Mouse (Mus musculus) frontal cortex, postnatal 14 days (tissue): ENCODE results near the gene Celf2.

Experiments used
- DNase-seq, 2 experiments: peaks; one replicate each; pipeline ENCODE4 v3.0.0; 2022; ENCODE audit warnings: low spot score in 2 of 2

The Celf2 gene

DNA sequence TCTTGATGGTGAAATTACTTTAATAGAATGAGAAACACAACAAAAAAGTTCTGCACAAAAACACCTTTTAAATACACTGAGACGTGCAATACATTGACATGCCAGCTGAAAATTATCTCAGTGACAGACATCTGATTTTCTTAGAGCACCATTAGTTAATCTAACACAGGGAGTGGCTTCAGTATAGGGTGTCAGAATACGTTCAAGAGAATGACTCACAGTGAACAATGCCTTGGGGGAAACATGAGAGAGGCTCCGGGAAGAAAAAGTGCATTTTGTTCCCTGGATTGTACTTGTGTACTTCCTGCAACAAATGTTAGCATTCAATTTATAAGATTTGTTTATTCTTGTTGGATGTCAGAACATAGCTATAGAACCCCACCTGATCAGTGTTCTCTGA is 487.2 kb downstream of the Celf2 start:
- DNase-seq: no peak

DNA sequence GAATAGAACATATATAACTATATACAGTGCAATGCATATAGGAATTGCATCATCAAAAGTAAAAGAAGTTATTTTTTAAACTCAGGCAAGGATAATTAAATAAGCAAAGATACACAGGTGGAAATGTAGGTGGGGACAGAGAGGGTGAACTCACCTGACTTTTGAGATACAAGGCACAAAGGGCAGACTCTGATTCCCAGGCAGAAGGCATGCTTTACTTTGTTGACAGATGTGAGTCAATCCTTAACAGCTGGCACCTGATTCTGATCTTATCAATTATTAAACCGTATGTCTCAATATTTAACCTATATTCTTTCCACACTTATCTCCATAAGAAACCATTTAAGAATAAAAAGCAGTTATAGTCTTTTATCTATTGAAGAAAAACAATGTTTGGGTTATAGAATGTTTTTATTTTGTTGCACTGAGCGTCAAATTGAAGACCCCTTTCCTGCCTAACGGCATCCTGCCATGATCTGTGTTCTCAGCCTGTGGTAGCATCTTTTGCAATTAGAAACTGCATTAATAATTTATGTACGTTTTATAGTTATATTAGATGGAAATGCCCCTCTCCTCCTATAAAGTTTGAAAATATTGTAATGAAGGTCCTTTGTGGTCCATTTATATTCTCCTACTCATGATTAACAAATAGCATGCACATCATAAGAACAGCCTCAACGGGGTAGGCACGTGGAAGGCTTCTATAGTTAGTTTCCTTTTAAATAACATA is 491.8 kb downstream of the Celf2 start:
- DNase-seq: no peak

DNA sequence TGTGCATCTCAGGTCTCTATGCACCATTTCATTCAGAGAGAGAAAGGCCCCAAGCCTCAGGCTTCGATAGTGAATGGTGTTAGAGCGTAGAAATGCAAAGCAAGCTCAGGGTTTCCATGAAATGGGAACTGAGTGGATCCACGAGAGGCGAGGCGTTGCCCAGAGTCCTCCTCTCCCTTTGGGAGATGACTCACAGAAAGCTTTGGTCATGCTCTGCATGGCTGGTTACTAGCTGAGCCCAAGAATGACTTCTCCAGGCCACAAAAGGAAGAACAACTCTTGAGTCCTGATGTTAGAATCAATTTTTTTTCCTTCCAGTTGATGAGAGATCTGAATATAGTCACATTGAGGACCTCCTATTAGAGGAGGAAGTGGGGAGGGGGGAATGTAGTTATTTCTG is 496.2 kb downstream of the Celf2 start:
- DNase-seq: no peak

DNA sequence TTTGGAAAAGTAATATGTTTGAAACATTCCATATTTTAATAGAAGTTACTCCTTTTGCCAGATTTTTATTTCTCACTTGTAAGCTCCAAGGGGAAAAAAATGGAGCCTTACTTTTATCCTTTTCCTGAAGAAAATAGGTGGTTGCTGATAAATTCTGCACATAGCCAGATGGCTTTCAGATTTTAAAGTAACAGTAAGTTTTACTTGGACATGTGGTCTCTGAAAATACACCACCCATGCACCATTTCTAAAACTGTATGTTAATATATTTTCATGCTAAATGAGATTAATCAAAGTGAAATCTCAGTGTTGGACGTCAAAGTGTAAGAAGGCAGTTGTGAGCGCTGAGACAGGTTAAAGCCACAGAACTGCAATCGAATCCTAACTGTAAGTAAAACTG is 502.5 kb downstream of the Celf2 start:
- DNase-seq: no peak

DNA sequence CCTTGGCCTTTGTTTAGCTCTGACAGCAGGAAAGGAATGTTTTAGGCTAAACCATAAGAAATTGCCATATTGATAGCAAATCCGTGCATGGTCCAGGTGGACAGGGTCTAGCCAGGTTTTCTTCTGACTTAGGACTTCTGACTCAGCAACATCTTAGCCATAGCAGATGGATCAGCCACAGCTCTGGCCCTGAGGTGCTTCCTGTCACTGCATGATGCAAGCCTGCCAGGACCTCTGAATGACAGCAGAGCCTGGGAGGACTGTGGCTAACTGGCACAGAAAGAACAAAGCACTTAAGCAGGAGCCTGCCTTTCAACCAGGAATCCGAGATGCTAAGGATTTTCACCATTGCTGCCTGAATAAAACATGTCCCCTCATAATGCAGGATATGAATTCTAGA is 507.4 kb downstream of the Celf2 start:
- DNase-seq: no peak

DNA sequence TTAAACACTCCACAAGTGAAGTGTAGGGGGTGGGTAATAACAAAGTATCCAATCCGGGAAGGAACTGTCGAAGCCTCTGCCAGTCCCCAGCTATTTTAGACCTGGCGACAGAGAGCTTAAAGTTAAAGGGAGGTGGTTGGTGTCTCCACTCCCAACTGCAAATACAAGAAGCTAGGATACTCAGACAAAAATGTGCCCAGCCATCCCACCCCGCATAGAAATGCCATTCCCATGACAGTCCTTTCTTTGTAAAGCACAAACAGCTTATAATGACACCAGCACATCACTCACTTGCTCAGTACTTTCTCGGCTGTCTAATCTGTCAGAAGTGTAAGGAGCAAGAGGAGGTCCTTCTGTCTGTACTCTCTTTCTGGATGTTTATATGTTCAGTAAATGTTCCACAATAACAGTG is 518.3 kb downstream of the Celf2 start:
- DNase-seq: no peak

DNA sequence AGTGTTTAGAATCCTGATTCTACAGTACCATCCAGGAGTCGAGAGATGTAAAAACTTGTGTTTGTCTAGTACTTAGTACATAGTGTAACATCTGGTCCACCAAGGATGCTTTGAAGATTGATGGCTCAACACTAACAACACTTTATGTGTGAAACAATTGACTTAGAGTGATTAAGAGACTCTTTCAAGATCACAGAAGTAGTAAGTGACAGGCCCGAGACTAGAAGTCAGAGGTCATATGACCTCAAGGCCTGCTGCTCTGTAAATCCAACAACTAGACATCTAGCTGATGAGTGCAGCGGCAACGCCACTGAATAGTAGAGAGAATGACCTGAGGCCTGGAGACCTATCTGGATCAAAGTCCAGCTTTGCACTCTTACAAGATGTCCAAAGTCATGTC is 523.7 kb downstream of the Celf2 start:
- DNase-seq: no peak

DNA sequence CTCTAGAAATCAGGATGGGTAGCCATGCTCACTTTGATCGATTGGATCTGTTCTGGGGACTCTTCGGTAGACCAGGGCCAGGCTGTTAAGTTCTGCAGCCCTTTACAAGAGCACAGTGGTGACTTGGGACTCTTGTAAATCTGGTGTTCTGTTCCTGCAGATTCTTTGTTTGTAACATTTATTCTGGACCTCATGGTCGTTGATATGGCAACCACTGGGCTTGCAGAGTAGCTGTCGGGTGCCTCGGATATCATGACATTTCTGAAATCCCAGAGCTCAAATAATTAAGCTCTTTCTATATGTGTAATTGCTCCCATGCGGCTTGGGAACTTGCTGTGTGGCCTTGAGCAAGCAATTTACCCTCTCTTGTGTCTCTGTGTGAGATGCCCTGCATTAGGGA is 525.5 kb downstream of the Celf2 start:
- no peak for DNase-seq

DNA sequence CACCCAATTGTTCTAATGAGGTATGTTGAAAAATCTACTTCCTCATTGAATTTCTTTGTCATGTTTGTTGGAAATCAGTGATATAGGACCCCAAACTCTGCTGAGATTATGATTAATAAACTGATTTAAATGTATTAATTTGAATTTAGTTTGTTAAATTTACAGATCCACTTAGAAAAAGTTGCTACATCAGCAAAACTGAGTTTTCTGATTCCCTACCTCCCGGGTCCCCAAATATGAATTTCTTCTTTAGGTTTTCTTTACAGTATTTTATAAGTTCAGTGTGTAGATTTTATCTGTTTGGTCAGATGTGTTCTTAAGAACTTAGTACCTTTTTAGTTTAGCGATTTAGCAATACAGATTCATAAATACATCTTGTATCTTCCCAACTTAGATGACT is 533.1 kb downstream of the Celf2 start:
- no peak for DNase-seq

DNA sequence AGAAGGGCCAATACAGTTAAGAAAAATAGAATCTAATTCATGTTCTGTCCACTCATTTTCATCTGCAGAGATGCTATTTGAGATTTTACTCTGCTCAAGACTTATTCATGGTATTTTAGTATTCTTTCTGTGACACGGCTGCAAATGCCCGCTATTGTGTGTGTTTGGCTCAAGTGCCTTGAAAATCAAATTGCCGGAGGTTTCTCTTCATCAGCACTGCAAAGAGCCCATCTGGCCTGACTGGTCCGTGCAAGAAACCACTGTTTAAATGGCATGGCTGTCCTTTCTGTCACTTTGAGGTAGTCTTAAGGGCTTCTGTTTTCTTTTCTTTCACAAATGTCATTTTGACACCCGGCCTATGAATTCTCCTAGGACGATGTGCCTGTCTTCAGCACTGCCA is 540.1 kb downstream of the Celf2 start:
- no peak for DNase-seq

DNA sequence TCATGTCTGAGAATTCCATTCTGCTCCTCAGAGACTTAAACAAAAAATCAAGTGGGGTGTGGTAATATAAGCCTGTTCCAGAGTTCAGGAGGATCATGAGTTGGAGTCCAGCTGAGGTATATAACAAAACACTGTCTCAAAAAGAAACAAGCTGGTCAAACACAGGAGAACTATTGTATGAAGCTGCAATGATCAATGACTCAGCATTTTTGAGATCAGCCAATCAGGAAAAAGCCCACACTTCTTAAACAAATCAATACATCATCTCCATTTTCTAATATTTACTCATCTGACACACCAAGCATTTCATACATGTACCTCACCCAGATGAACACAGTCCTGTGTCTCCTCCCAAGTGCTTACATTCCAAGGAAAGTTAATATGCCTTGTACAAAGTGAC is 544.1 kb downstream of the Celf2 start:
- DNase-seq: no peak

DNA sequence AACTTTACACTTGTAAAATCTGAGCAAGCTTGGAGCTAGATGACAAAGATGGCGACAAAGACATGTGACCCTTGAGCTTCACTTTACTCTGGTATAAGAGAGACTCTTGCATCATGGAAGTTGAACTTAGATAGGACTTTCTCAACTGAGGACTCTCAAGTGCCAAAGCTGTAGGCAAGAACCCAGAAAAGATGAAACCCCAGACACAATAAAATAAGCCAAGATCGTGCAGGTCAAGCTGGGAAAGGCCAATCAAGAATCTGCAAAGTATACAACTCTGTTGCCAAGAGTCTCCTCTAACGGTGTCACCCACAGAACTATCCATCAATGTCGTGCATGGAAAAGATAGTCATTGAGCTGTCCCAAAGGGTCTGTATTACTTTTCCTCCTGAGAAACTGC is 558.7 kb downstream of the Celf2 start:
- DNase-seq: no peak

DNA sequence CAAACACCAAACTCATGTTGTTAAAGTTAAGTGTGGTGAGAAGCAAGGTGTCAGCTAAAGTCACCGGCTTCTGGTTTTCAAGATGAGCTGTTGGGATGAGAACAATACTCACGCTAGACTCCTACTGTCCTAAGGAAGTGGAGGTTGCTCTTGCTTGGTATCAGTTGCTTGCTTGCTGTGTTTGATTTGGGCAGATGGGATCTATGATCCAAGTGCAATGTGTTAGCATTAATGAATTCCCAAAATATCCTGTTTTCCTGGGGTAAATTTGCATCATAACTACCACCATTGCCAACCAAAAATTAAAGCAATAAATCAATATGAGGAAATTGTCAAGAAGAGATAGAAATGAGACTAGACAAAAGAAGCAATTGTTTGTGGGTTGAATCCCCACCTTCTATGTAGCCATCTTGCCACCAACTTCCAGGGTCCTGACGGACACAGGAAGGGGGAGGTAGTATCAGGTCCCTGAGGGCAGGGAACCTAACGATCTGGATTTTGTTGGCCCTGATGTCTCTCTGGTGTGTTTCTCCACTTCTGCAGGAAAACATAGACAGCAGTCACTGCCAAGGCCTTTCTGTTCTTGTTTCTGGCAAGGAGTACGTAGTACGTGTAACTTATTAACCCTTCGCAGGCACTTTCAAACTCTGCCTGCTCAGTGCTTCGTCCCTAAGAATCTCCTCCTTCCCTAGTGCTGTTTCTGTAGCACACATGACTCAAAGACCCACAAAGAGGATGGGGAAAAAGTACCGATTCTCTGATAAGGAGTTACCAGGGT is 563.5 kb downstream of the Celf2 start:
- DNase-seq: no peak

DNA sequence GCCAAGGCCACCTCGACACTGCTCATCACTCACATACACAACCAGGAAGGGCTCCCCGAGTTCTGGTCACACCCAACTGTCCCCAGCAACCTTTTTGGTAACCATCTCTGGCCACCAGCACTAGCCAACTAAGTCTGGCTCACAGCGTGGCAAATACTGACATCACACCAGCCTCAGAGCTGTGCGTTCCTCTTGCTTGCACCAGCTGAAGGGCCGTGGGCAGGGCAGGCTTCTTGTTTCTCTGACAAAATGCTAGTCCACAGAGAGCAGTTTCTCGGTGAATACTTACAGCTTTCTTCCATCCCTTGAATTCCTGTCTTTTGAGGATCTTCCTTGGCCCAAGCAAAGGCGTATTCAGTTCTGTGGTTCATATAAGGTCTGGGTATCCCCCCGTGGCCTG is 565.7 kb downstream of the Celf2 start:
- no peak for DNase-seq

DNA sequence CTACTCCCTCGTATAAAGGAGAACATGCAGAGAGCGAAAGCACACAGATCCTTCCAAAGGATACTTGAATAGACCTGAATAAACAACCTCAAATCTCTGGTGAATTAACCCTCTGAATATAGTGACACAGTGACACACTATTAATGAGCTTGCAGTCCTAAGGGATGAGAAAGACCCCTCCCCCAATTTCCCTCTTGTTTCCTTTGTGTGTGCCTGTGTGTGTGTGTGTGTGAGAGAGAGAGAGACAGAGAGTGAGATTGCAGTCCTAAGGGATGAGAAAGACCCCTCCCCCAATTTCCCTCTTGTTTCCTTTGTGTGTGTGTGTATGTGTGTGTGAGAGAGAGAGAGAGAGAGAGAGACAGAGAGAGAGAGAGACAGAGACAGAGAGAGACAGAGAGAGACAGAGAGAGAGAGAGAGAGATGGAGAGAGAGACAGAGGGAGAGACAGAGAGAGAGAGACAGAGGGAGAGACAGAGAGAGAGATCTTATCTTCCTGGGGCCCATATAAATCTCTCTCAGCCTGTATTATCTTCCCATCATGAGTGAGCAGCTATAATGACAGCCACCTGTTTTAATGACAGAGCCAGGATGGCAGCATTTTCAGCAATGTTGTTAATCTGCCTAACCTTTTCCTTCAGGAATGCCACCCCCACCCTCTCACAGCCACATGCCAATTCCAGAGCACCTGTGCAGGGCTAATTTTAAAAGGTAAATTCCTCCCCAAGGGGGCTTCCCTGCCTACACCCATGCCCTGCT is 566.5 kb downstream of the Celf2 start:
- no peak for DNase-seq

DNA sequence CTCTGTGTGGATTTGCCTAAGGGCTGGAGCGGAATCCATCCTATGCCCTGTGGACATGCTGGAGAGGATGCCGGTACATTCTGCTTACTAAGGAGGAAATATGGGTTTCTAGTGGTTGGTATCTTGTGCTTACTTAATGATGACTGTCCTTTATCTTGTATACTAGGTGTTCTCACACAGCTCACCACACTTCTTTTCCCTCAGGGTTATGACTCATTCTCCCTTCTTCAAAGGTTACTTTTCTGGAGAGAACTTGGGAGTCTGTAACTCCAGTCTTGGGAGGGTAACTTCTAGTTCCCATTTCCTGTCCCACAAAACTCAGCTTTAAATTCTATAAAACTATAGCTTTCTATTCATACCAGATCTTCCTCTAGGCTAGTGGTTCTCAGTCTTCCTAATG is 570.2 kb downstream of the Celf2 start:
- DNase-seq: no peak

DNA sequence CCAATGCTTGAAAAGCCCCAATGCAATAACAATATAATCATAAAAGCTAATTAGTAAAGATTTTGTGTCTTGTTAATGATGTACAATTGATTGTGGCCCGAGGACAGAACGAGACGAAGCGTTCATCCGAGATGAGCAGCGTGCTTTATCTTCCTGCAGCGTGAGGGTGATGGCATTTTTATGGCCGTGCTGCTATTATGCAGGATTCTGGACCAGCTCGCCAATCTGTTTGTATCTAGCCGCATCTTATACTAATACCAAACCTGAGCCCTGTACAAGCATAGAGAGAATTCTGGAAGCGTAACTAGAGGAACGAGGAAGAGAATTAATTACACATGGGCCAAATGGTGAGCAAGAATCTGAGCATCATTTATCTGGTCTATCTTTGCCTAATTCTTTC is 576.2 kb downstream of the Celf2 start:
- DNase-seq: no peak

DNA sequence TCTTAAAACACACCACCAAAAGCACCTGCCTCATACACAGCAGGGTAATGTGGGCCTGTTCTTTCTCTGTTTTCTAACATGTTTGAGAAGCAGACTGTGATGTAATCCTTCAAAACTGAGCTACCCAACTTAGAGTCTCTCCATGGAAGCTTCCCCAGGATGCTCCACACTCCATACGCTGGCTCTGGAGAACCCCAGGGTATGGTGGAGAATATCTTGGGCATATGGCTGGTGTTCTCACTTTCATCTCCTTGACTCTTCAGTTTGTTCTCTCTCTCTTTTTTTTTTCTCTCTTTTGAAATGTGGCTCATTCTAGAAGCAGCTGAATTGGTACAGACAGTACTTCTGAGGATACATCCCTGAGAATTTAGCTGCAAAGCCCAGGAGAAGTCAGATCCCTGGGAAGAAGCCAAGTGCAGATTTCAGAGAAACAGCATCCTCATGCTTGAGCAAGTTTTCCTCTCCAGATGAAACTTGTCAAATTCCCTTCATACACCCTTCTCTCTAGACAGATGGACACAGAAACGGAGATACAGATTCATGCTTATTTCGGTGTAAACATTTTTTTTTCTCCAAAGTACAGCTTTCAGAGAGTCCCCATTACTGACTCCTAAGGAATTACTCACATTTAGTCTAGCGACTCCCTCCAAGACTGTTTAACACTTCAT is 581.5 kb downstream of the Celf2 start:
- DNase-seq: no peak

DNA sequence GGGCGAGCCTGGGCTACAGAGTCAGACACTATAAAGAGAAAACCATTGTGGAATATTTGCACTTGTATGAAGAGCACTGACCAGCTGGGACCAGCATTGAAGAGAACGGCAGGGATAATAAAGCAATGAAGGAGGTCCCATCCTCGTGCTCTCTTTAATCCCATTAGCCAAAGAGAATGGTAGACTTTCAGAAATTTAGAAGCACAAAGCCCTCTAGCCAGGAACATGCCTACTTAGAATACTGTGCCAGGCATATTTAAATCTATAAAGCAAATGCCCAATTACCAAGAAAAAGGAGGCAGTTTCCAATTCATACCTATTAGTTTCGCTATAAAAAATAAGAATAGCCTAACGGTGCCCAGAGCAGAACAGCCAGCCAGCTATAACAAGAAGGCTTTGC is 583.9 kb downstream of the Celf2 start:
- DNase-seq: no peak

DNA sequence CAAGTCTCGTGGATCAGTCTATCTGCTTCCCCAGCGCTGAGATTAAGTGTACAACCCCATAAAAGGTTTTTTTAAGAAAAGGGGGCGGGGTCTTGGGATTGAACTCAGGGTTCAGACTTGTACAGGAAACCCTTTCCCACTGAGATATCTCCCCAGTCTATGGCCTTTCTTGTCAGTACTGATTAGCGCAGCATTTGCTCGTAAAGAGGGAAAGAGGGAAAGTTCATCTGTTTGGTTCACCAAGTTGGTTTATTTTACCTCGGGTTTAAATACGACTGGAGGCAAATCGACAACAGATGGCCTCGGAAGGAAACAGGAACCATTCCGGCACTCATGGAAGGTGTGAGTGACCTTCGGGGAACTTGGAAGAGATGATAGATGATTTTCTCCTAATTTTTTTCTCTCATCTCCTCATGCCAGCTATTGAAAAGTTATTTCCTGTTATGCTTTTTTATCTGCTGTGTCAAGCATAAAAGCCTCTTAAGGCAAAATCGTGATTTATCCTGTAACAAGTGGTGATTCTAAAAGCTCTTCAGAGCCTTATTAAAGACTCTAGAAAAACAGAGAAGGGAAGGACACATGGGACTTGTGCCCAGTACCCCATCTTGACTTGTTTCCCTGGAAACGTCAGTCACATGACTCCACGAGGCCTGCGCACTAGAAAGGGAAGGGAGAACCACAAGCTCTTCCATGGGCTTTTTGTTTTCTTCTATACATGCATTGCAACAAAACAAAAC is 585.5 kb downstream of the Celf2 start:
- DNase-seq: no peak

DNA sequence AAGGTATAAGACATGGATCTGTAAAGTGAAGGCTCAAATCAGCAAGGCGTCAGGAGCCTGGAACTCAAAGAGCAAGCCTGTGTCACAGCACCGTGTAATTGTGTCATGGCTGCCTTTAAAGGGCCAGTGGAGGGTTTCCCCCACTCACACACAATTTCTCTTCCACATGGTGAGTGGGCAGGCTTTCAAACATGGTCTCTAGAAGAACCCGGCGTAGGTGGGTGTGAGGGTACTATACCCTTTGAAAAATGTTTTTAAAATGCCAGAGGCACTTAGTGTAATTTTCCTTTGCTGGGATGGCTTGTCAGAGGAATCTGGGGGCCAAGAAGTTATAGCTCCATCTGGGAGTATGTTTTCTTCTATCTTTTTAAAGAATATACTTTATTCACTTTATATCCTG is 594.0 kb downstream of the Celf2 start:
- no peak for DNase-seq

DNA sequence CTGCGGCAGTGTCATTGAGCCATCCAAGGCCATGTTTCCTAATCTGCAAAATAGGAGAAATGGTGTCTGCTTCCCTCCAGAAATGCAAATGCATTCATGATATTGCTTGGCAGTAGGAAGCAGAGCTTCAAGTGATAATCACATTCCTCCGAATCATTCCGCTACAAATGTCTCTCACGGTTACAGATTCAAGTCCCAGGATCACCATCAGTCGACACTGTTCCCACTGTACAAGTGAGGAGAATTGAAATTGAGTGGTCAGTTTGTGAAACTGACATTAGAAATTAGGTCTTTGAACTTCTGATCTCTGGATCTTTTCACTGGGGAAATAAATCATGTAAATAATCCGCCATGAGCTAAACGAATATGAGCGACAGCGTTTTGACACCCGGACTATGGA is 596.0 kb downstream of the Celf2 start:
- no peak for DNase-seq
